Mouse (Mus musculus) heart, embryonic 14.5 days (tissue): ENCODE results near the gene Pnldc1. TPM values are rescaled to one million over a fixed set of nuclear protein-coding genes. Genes with fewer than 3 reads are reported as not detected.

Experiments used
- ATAC-seq: fragments of 200-750 bp; cut with Nextera tagmentation; 2 replicates; pipeline ENCODE4 v1.8.0; 2017; ENCODE audit warnings: low read depth, moderate TSS enrichment; ENCODE audit not compliant: insufficient number of reproducible peaks, insufficient read depth, low FRiP score
- H3K27ac ChIP-seq, 2 experiments: fragments of 200-500 bp in 1 of 2; fragments of 300-500 bp in 1 of 2; sonication (generic) in 1 of 2; replicated peaks in 1 of 2; 2 replicates each; pipeline ENCODE4 v1.5.1; 2012 to 2014; ENCODE audit warnings: low read depth in 2 of 2, low read length in 2 of 2, control low read depth in 1 of 2, mild to moderate bottlenecking in 1 of 2, mixed read lengths in 1 of 2; ENCODE audit not compliant: control insufficient read depth in 1 of 2, insufficient read depth in 1 of 2
- H3K27me3 ChIP-seq: fragments of 300-500 bp; sonication (generic); 2 replicates; pipeline ENCODE4 v1.6.1; 2014; ENCODE audit warnings: mild to moderate bottlenecking, low read length, control low read depth; ENCODE audit not compliant: control insufficient read depth, insufficient read depth
- H3K36me3 ChIP-seq: fragments of 300-500 bp; sonication (generic); 2 replicates; pipeline ENCODE4 v1.6.1; 2014; ENCODE audit warnings: mild to moderate bottlenecking, control low read depth, low read length, mixed read lengths; ENCODE audit not compliant: control insufficient read depth, insufficient read depth
- H3K4me1 ChIP-seq, 2 experiments: fragments of 200-500 bp in 1 of 2; fragments of 300-500 bp in 1 of 2; sonication (generic) in 1 of 2; 2 replicates each; pipeline ENCODE4 v1.6.1; 2012 to 2014; ENCODE audit warnings: low read length in 2 of 2, control low read depth in 1 of 2, mixed read lengths in 1 of 2; ENCODE audit not compliant: control insufficient read depth in 2 of 2, insufficient read depth in 2 of 2
- H3K4me2 ChIP-seq: fragments of 300-500 bp; sonication (generic); 2 replicates; pipeline ENCODE4 v1.6.1; 2014; ENCODE audit warnings: mild to moderate bottlenecking, low read length
- H3K4me3 ChIP-seq, 2 experiments: fragments of 200-500 bp in 1 of 2; fragments of 300-500 bp in 1 of 2; sonication (generic) in 1 of 2; 2 replicates each; pipeline ENCODE4 v1.5.1; 2012 to 2014; ENCODE audit warnings: low read length in 2 of 2, mild to moderate bottlenecking in 2 of 2, control low read depth in 1 of 2, low read depth in 1 of 2, moderate library complexity in 1 of 2; ENCODE audit not compliant: control insufficient read depth in 1 of 2, insufficient read depth in 1 of 2
- H3K9ac ChIP-seq: fragments of 300-500 bp; sonication (generic); 2 replicates; pipeline ENCODE4 v1.6.1; 2014; ENCODE audit warnings: mild to moderate bottlenecking, low read length
- H3K9me3 ChIP-seq: fragments of 300-500 bp; sonication (generic); 2 replicates; pipeline ENCODE4 v1.6.1; 2016; ENCODE audit warnings: low read length, control low read depth; ENCODE audit not compliant: control insufficient read depth
- WGBS: fragments of 180-500 bp; shearing (Covaris S2); extraction: QIAGEN DNeasy Blood & Tissue Kit; methylation state at CpG from one replicate; pipeline ENCODE4 v1.1.7; 2014; 5-methylcytosine and 5-hydroxymethylcytosine counted together
- polyA plus RNA-seq: library from polyadenylated mRNA; unstranded; fragments of >200 nt; fragmentation: Nextera tagmentation; extraction: Ambion mirVana; gene quantifications from 2 replicates; pipeline ENCODE4 v1.2.1, GENCODE M21; 2014

The Pnldc1 gene
- polyA plus RNA-seq, 1 experiment from 2014 or later: 1.6 TPM

DNA sequence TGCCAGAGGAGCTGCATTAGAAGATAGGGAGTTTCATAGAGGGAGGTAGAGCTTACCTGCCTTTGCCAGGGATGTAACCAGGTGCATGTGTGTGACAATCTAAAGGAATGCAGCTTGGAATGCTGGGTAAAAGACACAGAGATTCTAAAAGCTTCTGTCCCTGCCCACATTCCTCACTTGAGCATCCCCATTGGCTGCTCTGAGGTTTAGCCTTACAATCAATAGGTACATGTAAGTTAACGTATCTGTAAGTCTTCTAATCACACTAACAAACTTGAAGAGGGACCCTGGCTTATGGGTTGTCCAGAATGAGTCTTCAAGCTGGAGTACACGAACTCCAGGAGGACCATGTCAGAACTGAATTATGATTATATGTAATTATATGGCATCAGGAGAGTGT is 42.0 kb downstream of the Pnldc1 start, which contains the start of gene Mas1:
Gene Mas1, minus strand, starts transcription at position 101 of the 400 bp plus-strand sequence.
- Histone ChIP-seq H3K4me1 (peaks cover 6 to 16% of the 10 kb centered on the region in 2 experiments), H3K9ac (no peak within 1 kb of the TSS), H3K4me3 (no peak within 1 kb of the TSS), H3K36me3 (no peaks in the 10 kb centered on the region), H3K9me3 (no peaks in the 10 kb centered on the region), H3K27me3 (peaks cover 4% of the 10 kb centered on the region; the same call in 1 of the 2 replicates), H3K27ac (peak within 1 kb of the TSS in 1 of 2 experiments; percentile 43; a peak in 2 of 4 replicates), H3K4me2 (peak within 1 kb of the TSS; percentile 18)
- 48% methylated on average over 2 of the region's 2 CpGs for WGBS
- ATAC-seq: no peak

DNA sequence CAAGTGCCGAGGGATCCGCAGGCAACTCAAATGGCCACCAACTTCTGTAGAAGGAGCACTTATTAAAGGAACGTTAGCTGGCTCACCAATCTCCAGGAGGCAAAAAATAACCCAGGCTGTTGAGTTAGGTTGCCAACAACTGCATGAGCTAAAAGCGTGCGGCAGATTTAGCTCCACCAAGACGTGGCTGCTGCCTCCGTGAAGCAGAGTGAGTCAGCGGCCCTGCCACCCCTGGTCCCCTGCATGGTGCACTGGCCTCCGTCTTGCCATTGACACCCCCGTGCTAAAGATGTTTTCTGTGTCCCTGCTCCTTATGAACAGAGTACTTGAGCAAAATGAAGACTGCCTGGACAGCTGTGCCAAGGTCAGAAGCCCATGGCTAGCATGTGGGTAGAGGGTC is 43.2 kb downstream of the Pnldc1 start:
- 37% methylated on average over 10 of the region's 10 CpGs for WGBS
- no peaks in the 10 kb centered on the region for H3K36me3 ChIP-seq
- no peaks in the 10 kb centered on the region for H3K9me3 ChIP-seq
- peaks cover under 1% of the 10 kb centered on the region; the same call in 1 of the 2 replicates for H3K27me3 ChIP-seq
- peak overlapping the region; percentile 18 for H3K4me2 ChIP-seq
- peak overlapping the region in 1 of 2 experiments; percentile 43; a peak in 2 of 4 replicates for H3K27ac ChIP-seq
- peaks cover 6 to 16% of the 10 kb centered on the region in 2 experiments for H3K4me1 ChIP-seq
- ATAC-seq: no peak
- H3K4me3 ChIP-seq: no peak overlapping the region
- H3K9ac ChIP-seq: no peak overlapping the region

DNA sequence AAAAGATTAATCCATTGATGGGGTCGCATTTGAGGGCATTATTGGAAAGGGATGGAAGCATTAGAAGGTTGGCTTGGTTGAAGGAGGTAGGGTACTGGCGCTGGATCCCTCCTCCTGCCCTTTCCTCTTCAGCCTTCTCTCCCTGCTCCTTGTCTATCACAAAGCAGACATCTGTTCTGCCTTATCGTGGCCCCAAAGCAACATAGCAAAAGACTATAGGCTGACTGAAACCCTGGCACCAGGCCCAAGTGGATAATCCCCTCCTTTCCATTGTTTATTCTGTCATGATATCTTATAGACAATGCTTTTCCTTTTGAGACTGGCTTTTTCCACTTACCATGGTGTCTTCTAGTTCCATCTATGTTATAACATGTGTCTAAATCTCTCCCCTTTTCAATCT is 44.6 kb downstream of the Pnldc1 start:
- ATAC-seq: no peak
- no peaks in the 10 kb centered on the region for H3K27me3 ChIP-seq
- no peaks in the 10 kb centered on the region for H3K36me3 ChIP-seq
- no peak overlapping the region for H3K9ac ChIP-seq
- 51% methylated on average over 3 of the region's 3 CpGs for WGBS
- H3K9me3 ChIP-seq: no peaks in the 10 kb centered on the region
- H3K4me3 ChIP-seq: no peak overlapping the region
- H3K4me2 ChIP-seq: no peak overlapping the region
- H3K4me1 ChIP-seq: peaks cover 6 to 16% of the 10 kb centered on the region in 2 experiments
- H3K27ac ChIP-seq: no peak overlapping the region

GRCm38 (mm10) chr17:12864111-12864510 is 45.9 kb downstream of the Pnldc1 start:
- no peaks in the 10 kb centered on the region for H3K27me3 ChIP-seq
- peaks cover 6 to 16% of the 10 kb centered on the region in 2 experiments for H3K4me1 ChIP-seq
- no peak overlapping the region for H3K4me2 ChIP-seq
- H3K4me3 ChIP-seq: no peak overlapping the region
- no peaks in the 10 kb centered on the region for H3K9me3 ChIP-seq
- H3K27ac ChIP-seq: no peak overlapping the region
- no peaks in the 10 kb centered on the region for H3K36me3 ChIP-seq
- no peak for ATAC-seq
- H3K9ac ChIP-seq: no peak overlapping the region

- WGBS: 74% methylated on average over 8 of the region's 8 CpGs
- no peak for ATAC-seq
- Histone ChIP-seq H3K9me3 (no peaks in the 10 kb centered on the region), H3K4me3 (no peak overlapping the region), H3K27me3 (no peaks in the 10 kb centered on the region), H3K27ac (no peak overlapping the region), H3K4me2 (no peak overlapping the region), H3K36me3 (no peaks in the 10 kb centered on the region), H3K4me1 (no peaks in the 10 kb centered on the region), H3K9ac (no peak overlapping the region)
These were observed 51.0 kb downstream of the Pnldc1 start for GRCm38 (mm10) chr17:12859006-12859520.

DNA sequence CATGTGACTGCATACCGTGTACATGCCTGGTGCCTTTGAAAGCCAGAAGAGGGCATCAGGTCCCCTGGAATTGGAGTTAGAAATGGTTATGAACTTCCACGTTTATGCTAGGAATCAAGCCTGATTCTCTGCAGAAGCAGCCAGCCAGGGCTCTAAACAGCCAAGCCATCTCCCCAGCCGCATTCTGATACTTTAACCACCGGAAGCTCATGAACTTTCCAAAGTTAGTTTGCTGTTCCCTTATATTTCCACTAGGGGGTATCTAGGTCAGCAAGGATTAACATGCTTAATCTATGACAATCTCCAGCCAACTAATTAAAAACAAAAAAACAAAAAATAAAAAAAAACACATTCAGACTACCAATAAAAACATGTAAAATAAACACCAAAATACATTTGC is 52.0 kb downstream of the Pnldc1 start:
- 48% methylated on average over 4 of the region's 4 CpGs for WGBS
- no peak for ATAC-seq

DNA sequence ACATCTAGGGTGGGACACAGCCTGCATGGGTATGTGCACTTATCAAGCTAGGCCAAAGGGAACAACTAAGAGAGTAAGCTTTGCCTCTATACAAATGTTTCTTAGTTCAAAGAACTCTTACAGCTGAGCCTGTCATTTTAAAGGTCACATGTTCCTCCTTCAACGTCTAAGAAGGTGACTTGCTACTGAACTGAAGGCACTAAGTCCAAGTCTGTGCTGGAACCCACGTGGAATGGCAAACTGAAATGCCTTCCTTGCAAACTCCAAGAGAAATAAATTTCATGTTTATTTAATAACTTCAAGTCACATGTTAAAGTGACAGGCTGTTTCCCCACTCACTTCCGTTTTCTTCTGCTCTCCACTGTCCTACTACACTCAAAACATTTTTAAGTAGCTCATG is 52.6 kb downstream of the Pnldc1 start:
- no peaks in the 10 kb centered on the region for H3K9me3 ChIP-seq
- ATAC-seq: no peak
- H3K27me3 ChIP-seq: no peaks in the 10 kb centered on the region
- H3K9ac ChIP-seq: no peak overlapping the region
- H3K4me2 ChIP-seq: no peak overlapping the region
- WGBS: 46% methylated on average over 3 of the region's 3 CpGs
- no peaks in the 10 kb centered on the region for H3K4me1 ChIP-seq
- H3K4me3 ChIP-seq: no peak overlapping the region
- no peak overlapping the region for H3K27ac ChIP-seq
- H3K36me3 ChIP-seq: no peaks in the 10 kb centered on the region

More for the DNA sequence above, 52.0 kb downstream of the Pnldc1 start:
- H3K9ac ChIP-seq: no peak overlapping the region
- H3K4me1 ChIP-seq: no peaks in the 10 kb centered on the region
- H3K27me3 ChIP-seq: no peaks in the 10 kb centered on the region
- H3K9me3 ChIP-seq: no peaks in the 10 kb centered on the region
- no peak overlapping the region for H3K4me3 ChIP-seq
- no peak overlapping the region for H3K27ac ChIP-seq
- H3K4me2 ChIP-seq: no peak overlapping the region
- no peaks in the 10 kb centered on the region for H3K36me3 ChIP-seq

DNA sequence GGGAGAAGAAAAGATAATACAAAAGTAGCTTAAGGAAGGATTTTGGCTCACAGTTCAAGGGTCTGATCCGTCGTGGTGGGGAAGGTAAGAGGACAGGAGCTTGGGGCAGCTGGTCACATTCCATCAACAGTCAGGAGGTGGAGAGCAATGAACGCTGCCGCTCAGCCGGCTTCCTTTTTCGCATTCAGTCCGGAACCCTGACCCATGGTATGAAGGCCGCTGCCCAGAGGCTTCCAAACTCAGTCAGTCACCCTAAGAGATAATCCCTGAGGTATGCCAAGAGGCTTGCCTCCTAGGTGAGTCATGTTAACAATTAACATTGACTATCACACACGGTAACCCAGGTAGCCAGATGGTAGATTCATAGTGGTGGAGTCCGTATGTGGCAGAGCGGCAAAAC is 55.6 kb downstream of the Pnldc1 start:
- H3K9ac ChIP-seq: no peak overlapping the region
- H3K4me3 ChIP-seq: no peak overlapping the region
- H3K4me1 ChIP-seq: no peaks in the 10 kb centered on the region
- H3K4me2 ChIP-seq: no peak overlapping the region
- no peaks in the 10 kb centered on the region for H3K9me3 ChIP-seq
- 93% methylated on average over 11 of the region's 11 CpGs for WGBS
- no peak for ATAC-seq
- no peak overlapping the region for H3K27ac ChIP-seq
- H3K36me3 ChIP-seq: no peaks in the 10 kb centered on the region
- no peaks in the 10 kb centered on the region for H3K27me3 ChIP-seq
